Mouse (Mus musculus): ENCODE measurements around the gene Exoc7.

DNA sequence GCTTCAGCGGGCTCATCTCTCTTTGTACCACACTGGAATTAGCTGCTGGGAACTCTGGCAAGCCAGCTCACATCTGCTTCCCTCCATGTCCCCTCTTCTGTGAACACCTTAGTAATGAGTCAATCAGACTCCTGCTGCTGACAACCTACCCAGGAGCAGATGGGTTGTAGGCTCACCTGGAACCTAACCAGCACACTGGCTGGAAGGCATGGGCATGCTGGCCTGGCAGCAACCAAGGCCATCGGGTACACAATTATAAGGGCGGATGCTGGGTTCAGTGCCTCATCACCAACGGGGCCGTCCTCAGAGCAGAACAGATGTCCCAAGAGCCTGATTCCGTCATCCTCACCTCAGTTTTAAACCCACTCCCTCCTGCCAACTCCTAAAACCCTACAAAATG lies 8.4 kb downstream of the Exoc7 start:
- no peak for TF ChIP-seq CTCF (IDR thresholded peaks at IDR 0.05; ENCODE audit: insufficient read depth, low read depth, low read length)
- no peak for TF ChIP-seq POLR2A (IDR thresholded peaks at IDR 0.05; ENCODE audit: insufficient read depth, low read depth, low read length)

Measured in olfactory bulb, adult 2 months (tissue).